Mouse (Mus musculus) embryonic stem cell, embryonic (primary cell): ENCODE results near the gene Gzmc.
"Not testable (repeated sequence)": the region's sequence is repeated elsewhere in the genome, so short reads cannot be mapped to it uniquely, and the experiment has no call there.

ENCODE experiments used
- CTCF ChIA-PET, 4 experiments: fragments of 300-600 bp in 2 of 4; fragments of 350-600 bp in 2 of 4; sonication (Branson Sonifier 250); formaldehyde crosslinking; loops; one replicate each; lab custom pipeline; 2022; ENCODE audit warnings: inconsistent platforms in 2 of 4; lab: Charles Lee
- POLR2A ChIA-PET, 4 experiments: fragments of 300-600 bp in 2 of 4; fragments of 350-600 bp in 2 of 4; sonication (Branson Sonifier 250); formaldehyde crosslinking; loops; one replicate each; lab custom pipeline; 2022; ENCODE audit warnings: antibody characterized with exemption in 4 of 4, inconsistent platforms in 1 of 4; lab: Charles Lee

Gzmc gene

DNA sequence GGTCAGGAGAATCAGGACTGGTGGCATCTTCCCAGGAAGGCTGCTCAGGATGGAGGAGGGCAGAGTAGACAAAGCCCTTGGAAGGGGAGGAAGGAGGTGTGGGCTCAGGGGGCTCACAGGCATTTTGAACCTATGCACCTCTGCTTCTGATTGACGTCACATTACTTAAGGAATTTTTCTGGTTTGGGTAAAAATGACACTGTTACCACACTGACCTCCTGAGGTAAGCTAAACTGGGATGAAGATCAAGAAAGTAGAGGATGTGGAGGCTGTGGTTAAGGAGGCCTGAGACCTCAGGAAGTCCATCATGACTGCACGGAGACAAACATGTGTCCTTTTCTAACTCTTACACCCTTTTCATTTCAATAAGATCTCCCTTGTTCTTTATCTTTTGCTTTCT lies at the start of gene Gzmc:
TSS of gene Gzmc (minus strand) at position 101 of the 400 bp plus-strand sequence.
- POLR2A ChIA-PET: no interaction called here
- CTCF ChIA-PET: no interaction called here

DNA sequence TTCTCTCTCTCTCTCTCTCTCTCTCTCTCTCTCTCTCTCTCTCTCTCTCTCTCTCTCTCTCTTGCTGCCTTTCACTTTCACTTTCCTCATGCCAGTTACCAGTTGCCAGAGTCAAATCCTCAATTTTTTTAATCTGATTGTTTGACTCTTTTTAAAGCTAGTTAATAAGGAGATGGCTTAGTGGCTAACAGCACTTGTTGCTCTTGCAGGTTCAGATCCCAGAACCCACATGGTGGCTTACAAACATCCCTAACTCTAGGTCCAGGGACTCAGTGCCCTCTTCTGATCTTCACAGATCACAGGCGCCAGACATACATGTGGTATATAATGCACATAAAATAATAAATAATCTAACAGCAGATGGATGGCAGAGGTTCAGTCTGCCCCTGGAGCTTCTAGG lies 49.4 kb upstream of the Gzmc start:
- ChIA-PET POLR2A (no interaction called here), CTCF (interaction anchor here in 1 of 4 experiments (0.9 kb wide), 1 partner anchor 30 kb away, joined by 4 read pairs; no protein-coding TSS in a partner anchor)

DNA sequence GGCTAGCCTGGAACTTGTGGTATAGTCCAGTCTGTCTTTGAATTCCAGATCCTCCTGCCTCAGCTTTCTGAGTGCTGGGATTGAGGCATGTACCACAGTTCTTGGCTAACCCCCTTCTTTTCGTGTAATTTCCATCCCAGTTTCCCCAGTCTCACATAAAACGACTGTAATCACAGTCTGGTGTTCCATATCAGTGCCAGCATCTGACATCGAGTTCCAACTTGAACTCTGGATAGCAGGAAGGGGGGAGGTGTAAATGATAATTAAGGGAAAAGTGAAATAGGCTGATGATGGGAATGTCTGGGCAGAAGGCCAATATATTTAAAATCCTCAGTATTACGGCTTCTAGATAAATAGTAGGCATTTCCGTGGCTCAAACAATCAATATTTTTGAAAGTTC lies 46.6 kb upstream of the Gzmc start:
- POLR2A ChIA-PET: no interaction called here
- CTCF ChIA-PET: no interaction called here

DNA sequence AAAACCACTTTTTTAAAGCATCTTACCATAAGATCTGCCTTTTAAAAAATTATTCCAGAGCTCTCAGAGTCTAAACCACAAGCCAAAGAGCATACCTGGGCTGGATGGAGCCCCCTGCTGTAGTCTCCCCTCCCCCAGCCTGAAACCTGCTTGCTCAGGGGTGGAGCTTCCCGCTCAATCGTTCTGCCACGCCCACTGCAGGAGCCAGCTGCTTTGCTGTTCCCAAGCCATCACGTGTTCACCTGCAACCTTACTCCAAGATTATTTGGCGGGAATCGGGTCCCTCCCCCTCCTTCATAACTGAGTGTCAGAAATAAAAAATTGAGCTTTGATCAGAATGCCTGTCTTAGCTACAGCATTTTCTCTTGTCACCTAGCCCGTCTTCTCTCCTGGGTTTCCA lies 44.2 kb upstream of the Gzmc start:
- ChIA-PET CTCF (interaction anchor here in 1 of 4 experiments (1.1 to 1.2 kb wide), 3 partner anchors 73 to 1130 kb away, joined by 3 to 7 read pairs (median 3); no protein-coding TSS in a partner anchor), POLR2A (interaction anchor here in 2 of 4 experiments (0.7 to 1.1 kb wide), 3 partner anchors 11 to 179 kb away, joined by 3 to 4 read pairs (median 4); no protein-coding TSS in a partner anchor)

DNA sequence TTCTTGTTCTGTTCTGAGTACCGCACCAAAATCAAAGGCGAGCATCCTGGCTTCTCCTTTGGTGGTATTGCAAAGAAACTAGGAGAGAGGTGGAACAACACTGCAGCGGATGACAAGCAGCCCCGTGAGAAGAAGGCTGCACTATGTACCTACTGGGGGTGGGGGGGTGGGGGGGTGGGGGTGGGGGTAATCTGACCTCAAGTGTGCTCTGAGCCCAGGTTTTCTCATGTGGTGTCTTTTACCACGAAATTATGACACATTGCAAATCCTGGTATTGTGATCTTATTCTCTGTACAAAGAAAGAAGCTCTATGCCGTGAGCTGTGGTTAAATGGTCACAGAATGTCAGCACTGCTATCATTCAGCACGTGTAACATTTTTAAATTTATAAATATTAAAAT lies 41.6 kb upstream of the Gzmc start:
- POLR2A ChIA-PET: not testable (repeated sequence)
- CTCF ChIA-PET: interaction anchor here in 2 of 4 experiments (0.6 to 0.7 kb wide), 2 partner anchors 9 to 98 kb away, joined by 3 to 5 read pairs; no protein-coding TSS in a partner anchor

DNA sequence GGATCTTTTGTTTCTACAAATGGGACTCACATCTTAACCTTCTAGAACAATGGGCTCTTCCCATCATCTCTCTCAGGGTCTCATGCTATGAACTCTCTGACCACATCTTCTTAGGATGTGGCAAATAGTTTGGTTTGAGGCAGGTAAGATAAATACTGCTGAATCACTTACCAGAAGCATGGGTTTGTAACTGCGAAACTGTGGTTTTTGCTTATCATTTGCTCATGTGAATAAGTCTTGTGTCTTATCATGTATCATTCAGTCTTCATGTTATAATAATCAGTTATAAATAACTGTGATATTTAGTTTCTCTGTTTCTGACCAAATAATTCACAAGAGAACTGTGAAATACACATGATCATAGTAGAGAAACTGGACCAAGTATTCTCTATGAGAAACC lies 31.7 kb upstream of the Gzmc start:
- ChIA-PET CTCF (no interaction called here), POLR2A (no interaction called here)

DNA sequence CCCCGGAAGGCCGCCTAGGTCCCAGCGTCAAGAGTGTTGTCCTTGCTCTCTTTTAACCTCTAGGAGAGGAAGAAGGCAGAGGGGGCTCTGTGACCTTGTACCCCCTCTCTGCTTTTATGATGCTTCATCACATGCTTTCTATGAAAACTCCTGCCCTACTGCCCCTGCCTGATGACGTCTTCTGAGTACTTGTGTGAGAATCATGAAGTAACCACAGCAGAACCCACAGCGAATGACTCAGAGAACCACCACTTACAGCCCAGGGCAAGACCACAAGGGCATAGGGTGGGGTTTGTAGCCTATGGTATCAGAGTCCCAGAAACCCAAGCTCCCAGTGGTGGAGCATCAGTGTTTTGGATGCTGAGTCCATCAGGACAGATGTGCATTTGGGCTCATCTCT lies 27.7 kb upstream of the Gzmc start, which contains the start of gene Gzmb:
TSS of gene Gzmb (minus strand) at position 108 of the 400 bp plus-strand sequence.
- POLR2A ChIA-PET: no interaction called here
- CTCF ChIA-PET: no interaction called here

DNA sequence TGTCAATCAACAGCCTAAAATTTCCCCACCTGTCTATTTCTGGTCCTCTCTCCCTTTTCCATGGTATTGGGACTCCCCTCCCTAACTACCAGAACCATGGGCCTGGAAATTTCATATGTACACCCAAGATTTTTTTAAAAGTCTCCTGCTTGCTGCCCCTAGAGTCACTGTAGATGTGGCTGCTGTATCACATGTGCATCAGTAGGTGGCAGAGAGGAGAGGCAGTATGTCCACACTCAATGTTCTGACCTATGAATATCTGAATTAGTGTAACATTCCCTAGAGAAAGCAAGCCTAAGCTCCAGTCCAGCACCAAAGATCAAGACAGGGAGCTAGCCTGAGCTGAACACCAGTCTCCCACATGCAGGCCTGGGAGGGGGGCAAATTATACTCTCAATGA lies 6.0 kb upstream of the Gzmc start:
- ChIA-PET CTCF (no interaction called here), POLR2A (no interaction called here)

DNA sequence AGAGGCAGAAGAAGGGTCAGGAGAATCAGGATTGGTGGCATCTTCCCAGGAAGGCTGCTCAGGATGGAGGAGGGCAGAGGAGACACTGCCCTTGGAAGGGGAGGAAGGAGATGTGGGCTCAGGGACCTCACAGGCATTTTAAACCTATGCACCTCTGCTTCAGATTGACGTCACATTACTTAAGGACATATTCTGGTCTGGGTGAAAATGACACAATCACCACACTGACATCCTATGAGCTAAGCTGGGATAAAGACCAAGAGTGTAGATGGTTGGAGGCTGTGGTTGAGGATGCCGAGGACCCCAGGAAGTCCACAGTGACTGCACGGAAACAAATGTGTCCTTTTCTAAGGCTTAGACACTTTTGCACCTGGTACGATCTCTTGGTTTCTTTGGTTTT lies 23.1 kb downstream of the Gzmc start, which contains the start of gene Gzmf:
TSS of gene Gzmf (minus strand) at position 101 of the 400 bp plus-strand sequence.
- ChIA-PET POLR2A (no interaction called here), CTCF (no interaction called here)

DNA sequence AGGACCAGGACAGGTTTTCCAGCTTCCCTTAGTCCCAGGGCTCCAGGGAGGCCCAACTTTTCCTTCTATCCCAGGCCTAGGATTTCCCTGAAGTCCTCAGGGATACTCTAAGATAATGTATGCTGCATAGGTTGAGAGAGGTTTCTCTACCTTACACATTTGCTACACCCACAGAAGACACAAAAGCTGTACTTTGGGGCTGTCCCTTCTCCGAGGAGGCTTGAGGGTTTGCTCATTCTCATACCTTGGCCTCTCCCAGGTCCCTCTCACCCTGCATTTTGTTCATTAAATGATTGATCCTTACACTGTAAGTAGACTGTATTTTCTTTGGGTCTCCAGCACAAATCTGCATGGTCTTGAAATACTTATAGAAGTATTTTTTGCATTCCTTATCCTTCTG lies 28.8 kb downstream of the Gzmc start:
- CTCF ChIA-PET: interaction anchor here (0.6 to 5.4 kb wide), 26 partner anchors 16 to 655 kb away, joined by 3 to 45 read pairs (median 4); no protein-coding TSS in a partner anchor
- POLR2A ChIA-PET: interaction anchor here in 1 of 4 experiments (1.0 kb wide), 1 partner anchor 84 kb away, joined by 3 read pairs; no protein-coding TSS in a partner anchor

DNA sequence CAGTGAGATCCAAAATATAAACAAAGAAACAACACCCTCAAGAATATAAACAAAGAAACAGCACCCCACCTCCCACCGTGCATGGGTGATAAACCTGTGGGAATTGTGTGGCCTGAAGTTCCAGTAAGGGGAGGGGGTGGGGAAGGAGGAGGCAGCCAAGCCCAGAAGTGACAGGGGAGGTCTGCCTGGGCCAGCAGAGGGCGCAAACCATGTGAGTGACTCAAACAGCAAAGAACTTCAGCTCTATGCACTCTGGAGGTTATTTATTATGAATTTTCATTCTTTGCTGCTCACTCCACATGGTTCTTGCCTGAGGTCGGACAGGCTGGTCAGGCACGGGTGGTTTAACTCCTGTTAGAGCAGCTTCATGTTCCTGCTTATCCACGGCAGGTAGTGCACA lies 29.4 kb downstream of the Gzmc start:
- POLR2A ChIA-PET: interaction anchor here in 2 of 4 experiments (1.0 to 1.3 kb wide), 2 partner anchors 18 to 85 kb away, joined by 3 read pairs; no protein-coding TSS in a partner anchor
- CTCF ChIA-PET: interaction anchor here (0.6 to 5.4 kb wide), 30 partner anchors 16 to 655 kb away, joined by 3 to 45 read pairs (median 4); no protein-coding TSS in a partner anchor

DNA sequence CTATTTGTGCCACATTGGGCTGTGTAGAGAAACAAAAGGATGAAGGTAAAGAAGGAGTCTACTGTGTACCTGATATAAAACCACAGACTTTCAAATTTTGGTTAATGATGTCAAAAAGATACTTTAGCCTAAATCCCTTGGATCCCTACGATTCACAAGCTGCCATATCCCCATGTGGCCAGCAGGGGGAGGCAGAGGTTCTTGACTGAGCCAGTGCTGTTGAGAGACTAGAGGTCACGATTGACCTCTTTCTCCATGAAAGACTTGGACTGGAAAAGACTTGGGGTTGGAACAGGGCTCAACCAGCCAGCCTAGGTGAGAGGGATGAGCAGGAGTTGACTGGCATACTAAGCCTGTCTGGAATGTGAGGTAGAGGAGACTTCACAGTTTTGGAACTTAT lies 30.5 kb downstream of the Gzmc start:
- POLR2A ChIA-PET: interaction anchor here in 2 of 4 experiments (1.0 to 1.3 kb wide), 2 partner anchors 17 kb away, joined by 3 to 4 read pairs; no protein-coding TSS in a partner anchor
- CTCF ChIA-PET: interaction anchor here (0.5 to 5.4 kb wide), 27 partner anchors 17 to 1205 kb away, joined by 3 to 45 read pairs (median 4); no protein-coding TSS in a partner anchor

DNA sequence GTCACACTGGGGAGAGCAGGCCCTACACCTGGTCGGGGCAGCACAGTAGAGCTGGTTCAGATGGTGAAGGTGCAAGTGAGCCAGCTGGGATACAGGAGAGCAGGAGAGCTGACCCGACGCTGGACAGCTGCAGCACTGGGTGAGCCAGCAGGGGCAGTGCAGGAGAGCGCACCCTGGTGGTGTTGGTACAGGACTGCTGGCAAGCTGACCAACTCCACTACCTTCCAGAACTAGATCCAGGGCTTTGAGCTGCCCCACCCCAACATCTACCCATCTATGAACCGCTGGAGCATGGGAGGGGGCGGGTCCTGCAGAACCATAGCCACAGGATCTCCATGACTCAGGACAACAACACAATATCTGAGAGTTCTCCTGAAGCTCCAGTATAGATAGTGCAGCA lies 47.5 kb downstream of the Gzmc start:
- CTCF ChIA-PET: interaction anchor here (0.5 to 2.6 kb wide), 19 partner anchors 9 to 690 kb away, joined by 3 to 45 read pairs (median 3); no protein-coding TSS in a partner anchor
- POLR2A ChIA-PET: interaction anchor here in 3 of 4 experiments (0.6 to 1.9 kb wide), 4 partner anchors 9 to 210 kb away, joined by 3 to 9 read pairs (median 4); no protein-coding TSS in a partner anchor

DNA sequence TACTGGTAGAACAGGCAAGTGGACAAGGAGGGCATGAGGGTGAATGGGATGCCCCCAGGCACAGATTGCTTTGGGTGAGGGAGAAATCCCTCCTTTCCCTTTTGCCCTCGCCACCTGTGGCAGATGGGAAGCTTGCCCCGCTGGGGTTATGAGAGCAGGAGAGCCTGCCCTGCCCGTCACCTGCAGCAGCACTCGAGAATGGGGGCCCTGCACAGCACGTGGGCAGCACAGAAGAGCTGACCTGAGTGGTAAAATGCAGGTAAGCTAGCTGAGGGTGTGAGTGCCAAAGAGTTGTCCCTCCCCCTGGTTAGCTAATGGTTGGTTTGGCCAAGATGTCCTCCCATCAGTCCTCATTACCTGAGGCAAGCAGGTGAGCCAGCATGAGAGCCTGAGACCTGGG lies 47.9 kb downstream of the Gzmc start:
- ChIA-PET CTCF (interaction anchor here (0.8 to 2.6 kb wide), 12 partner anchors 9 to 189 kb away, joined by 3 to 45 read pairs (median 5); no protein-coding TSS in a partner anchor), POLR2A (interaction anchor here in 3 of 4 experiments (0.6 to 1.9 kb wide), 5 partner anchors 9 to 209 kb away, joined by 3 to 9 read pairs (median 3); no protein-coding TSS in a partner anchor)
